Mouse (Mus musculus) retina, postnatal 1 day (tissue): ENCODE measurements at regions not wholly inside any gene's neighbourhood (a gene's known extent, or its start where the extent isn't known, plus 50 kb on each side); places are given as distances from the start of the nearest gene placed in this dataset.

Experiments
- DNase-seq: peaks from one replicate; pipeline ENCODE4 v3.0.0-alpha.2; 2012

DNA sequence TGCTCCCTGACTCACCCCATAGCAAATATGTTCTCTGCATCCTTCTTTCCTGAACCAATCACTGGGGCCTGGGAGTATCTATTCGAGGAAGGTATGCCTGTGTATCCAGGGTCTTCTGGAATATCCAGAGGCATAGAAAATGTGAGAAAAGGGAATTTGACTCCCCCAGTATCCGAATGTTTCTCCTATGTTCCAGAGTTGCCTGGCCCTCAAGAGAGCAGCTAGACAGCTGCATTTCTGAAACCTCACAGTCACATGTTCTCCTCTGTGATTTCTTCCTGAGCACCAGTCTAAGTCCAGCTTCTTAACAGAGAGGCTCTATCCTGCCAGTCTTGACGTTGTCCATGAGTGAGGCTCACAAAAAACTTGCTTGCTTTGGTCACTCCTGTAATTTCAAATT lies 719.9 kb upstream of the Igfbp3 start:
- no peak for DNase-seq

DNA sequence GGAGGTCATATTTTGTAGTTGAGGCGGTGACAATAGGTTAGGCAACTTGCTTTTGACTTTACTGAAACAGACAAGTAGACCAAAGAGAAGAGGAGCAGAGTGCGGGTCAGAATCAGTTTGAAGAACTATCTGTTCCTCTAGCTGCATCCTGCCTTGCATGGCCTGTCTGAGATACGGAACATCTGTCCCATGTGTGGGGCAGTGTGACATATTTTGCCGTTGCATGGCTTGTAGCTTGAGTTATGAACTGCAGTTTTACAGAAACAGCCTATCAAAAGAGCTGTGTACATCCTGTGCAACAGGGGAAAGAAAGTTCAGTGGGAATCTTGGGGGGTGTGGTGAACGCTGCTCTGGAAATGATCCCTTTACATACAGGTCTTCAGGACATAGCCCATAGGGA lies 718.9 kb upstream of the Igfbp3 start:
- DNase-seq: no peak

DNA sequence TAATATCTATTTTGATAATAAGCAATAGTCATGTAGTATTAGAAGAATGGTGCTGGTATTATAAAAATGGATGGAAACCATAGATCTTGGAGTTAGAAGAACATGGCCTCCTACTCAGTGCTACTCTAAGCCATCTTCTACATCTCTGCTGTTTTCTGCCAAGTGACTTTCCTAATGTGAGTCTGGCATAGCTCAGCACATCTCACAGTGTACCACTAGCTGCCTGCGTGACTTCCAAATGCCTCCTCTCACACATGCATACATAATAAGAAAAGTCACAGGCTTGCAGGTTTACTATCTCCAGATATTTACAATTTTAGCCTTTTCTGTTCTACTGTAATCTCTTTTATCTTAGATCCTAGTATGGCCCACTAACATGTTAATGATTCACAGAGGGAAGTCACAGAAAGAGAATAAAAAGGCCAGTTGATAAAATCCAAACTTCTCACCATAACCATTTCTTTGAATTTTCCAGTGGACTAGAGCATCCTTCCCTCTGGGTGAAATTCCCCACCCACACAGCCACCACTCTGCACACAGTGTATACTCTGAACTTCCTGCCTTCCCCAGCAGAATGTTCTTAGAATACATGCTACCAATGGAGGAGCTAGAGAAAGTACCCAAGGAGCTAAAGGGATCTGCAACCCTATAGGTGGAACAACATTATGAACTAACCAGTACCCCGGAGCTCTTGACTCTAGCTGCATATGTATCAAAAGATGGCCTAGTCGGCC lies 717.5 kb upstream of the Igfbp3 start:
- DNase-seq: no peak

DNA sequence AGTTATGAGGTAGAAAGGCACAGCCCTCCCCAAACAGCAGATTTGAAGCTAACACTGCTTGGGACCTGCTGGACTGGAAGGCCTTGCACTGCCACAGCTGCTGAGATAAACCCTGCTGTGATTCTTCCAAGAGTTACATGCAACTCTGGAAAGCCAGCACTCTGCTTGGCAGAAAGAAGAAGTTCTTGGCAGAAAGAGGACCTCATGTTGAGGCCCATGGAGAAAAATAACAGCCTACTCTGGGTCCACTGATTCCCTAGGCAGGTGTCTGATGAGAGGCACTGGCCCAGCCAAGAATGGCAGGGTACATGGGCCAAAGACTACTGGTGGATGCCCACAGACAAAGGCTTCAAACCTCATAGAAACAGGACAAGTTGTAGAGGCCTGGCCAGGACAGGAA lies 714.0 kb upstream of the Igfbp3 start:
- DNase-seq: no peak

DNA sequence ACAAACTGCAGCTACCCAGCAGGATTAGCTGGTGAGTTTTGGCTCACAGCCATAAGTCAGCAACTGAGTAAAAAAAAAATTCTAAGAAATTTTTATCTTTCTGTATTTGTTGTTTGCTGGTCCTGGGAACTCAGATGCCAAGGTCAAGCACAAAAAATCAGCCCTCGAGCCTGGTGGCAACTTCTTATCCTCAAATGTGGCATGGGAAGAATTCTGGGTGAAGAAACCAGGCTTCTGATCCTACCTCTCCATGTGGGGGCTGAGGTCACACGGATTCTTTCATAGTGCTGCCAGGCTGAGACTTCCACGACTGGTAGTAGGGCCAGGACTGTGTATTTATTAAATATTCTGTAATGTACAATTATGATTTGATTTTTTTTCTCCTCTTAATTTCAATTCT lies 698.3 kb upstream of the Igfbp3 start:
- DNase-seq: no peak

DNA sequence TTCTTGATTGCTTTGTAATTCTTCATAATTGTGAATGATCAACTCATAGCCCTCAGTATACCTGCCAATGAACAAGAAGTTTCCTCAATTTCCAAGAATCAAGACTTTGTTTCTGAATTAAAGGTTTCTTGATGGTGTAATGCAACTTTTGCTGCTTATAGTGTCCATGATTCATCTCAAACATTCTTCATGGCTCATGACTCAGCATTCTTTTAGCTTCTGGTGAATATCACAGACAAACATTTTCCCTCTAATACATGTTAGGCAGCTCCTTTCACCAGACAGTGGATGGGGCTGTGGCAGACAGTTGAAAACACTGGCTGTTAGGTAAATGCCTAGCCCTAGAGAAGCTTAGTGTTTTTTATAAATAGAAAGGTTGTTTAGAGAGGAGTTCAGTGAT lies 686.5 kb upstream of the Igfbp3 start:
- DNase-seq: no peak

DNA sequence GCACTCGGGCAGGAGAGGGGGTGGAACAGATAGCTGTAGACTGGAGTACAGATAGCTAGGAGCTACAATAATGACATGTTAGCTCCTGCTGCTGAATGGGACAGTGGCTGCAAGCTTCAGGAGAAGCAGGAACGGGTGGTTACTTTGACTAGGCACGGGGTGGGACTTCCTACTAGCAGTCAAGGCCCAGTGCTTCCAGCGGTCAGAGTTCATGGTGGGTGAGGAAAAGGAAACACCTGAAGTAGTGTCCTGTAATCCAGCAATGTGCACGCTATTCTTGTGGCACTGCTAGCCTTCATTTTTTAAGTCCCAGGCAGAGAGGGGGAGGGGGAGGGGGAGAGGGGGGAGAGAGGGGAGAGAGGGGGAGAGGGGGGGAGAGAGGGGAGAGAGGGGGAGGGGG lies 684.5 kb upstream of the Igfbp3 start:
- DNase-seq: no peak

DNA sequence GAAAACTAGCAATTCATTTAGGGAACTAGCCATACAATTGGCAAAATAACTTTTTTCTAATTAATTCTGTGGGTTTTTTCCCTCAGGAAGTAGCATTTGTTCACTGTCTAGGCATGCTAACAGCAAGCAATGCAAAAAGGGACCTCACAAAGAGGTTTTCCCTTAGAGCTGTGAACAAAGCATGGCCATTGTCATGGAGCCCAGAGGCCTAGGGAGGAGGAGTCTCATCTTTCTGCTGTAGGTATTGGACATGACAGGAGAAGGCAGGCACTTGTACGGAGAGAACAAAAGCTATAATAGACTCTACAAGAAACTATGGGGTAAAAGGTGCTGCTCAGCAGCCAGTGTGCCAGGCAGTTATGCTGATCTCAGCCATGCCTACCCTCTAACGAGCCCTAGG lies 666.8 kb upstream of the Igfbp3 start:
- DNase-seq: peak; percentile 73

DNA sequence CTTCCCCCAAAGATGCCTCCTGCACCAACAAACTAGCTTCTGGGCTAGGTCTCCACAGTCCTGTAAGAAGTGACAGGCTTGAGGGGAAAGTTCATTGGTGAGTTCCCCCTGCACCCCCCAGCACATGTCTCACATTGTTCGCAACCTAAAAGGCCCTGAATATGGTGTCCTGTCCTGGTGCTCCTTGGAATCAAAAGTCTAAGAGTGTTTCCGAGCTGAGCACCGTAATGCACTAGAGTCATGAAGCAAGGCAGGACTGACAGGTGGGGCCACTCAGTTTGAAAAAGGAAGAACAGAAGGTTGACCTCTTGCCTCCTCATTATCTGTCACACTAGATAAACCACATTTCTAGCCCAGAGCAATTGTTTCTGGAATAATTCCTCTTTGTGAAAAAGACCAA lies 650.4 kb upstream of the Igfbp3 start:
- no peak for DNase-seq

DNA sequence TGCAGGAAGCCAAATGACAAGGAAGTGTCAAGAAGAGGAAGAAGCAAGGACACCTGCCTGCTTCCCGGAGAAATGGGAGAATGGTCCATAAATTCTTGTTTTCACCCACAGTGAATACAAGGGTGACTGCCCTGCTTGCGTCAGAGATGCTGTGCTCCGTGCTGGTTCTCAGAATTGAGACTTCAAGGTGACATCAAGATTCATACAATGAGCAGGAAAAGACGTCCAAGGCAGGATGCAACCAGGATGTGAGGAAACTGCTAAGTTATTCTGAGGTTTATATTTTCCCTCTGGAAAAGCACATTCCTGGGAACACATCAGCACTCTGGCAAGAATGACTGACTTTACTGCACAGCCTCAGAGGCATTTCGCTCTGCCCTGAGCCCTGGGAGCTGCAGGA lies 650.0 kb upstream of the Igfbp3 start:
- DNase-seq: no peak

DNA sequence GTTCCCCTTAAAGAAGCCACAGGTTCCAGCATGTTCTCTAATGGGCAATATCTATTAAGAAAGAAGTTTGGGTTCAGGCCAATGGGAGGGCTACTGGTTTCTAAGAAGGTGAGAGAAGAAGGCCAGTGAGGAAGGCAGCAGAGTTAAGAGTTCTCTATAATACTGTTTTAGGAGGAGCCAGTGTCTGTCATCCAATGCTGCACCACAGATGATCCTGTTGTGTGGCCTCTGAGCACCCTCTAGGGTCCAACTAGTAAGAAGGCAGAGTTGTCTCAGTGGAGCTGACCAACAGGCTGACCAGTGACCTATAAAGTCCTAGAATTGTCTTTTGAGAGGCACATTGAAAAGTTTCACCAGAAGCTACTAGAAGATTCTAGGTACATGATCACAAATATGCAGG lies 648.8 kb upstream of the Igfbp3 start:
- no peak for DNase-seq

DNA sequence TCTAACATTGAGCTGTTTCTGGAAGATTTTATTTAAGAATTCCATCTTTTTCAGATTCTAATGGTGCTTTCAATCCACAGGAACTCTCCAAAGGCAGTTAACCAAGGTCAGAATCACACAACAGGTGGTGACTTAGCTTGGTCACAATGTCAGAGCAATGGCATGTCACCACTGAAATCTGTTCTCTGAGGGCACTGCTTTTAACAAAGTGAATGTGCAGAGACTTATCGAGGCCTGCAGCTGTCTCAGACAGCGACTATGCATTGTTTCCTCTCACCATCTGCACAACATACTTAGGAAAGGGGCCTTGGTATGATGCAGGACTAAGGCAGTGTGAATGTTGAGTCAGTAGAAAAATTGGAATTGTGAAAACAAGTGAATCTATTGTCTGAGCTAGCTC lies 638.9 kb upstream of the Igfbp3 start:
- no peak for DNase-seq

DNA sequence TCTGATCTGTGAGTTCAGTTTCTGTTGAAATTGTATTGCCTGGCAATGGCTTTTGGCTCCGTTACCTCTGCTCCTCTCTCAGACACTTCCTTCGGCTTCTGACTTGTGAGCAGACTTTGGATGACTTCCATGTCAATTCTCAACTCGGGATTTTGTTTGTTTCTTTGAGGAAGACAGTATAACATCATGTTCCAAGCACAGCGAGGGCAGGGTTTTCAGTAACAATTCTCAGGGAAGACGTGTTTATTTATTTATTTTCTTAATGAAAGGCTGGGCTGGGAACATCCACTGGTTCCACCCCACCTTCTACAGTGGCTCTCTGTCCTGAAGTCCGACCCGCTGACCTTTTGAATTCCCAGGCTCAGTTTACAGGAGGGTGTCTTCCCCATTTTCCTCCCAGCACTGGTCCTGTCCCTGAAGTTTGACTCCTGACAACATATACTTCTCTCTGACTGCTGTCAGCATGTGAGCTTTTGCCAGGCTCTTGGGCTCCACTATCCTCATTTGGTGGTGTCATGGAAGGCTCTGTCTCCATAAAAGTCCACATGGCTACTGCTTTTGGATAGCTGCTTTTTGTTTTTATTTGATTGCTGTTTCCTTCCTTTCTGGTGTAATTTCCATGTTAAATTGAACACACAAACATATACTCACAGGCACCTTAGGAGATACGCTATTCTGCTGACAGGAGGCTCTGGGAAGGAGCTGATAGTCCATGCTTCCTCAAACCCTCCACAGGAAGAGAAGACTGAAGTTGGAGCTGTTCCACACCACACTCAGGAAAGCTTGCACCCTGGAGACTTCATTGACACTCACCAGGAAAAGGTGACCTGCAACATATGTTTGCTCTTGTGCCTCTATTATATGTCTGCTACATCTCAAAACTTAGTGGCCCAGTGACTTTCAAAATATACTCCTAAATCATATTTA lies 624.9 kb upstream of the Igfbp3 start:
- no peak for DNase-seq

DNA sequence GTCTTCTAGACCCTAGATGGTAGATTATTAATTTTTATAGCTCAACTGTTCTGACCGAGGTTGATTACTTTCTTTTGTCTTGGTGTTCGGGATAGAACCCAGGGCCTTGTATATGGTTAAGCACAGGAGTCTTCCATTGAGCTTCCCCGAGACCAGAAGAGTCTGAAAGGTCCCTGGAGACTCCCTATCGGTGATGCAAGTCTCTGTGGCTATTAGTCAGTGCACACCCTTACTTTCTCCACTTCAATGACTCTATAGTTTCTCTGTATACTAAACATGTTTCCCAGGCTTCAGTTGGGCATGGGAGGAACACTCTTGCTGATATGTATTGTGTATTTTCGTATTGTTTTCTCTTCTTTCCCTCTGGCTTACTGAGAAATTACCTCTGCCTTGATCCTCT lies 623.8 kb upstream of the Igfbp3 start:
- no peak for DNase-seq

DNA sequence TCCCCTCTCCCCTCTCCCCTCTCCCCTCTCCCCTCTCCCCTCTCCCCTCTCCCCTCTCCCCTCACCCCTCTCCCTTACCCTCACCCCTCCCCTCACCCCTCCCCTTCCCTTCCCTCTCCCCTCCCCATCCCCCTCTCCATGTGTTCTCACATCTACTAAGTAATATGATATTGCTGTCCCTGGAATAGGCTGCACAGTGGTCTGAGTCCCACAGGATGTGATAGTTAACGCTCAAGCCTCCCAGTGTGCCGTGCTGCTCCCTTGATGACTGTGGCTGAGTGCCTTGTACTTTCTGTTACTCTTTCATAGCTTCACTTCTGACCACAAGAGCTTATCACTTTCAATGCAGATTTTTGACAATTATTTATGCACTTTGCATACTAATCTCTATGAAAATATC lies 620.4 kb upstream of the Igfbp3 start:
- no peak for DNase-seq

DNA sequence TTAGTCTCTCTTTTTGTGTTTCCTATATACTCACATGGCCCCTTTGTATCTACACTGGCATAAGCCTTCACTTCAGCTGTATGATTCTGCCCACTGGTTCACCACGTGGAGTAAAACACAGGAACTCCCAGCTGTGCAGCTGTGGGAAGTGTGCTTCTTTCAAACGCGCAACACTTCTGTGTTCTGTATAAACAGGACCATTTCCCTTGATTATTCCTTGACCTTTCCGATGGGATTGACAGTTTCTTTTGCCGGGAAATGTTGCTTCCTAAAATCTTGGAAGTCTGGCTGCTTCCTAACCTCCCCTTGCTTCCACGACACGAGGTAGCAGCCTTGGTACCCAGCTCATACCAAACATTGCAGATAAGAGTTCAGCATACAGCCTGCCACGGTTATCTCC lies 618.7 kb upstream of the Igfbp3 start:
- no peak for DNase-seq

DNA sequence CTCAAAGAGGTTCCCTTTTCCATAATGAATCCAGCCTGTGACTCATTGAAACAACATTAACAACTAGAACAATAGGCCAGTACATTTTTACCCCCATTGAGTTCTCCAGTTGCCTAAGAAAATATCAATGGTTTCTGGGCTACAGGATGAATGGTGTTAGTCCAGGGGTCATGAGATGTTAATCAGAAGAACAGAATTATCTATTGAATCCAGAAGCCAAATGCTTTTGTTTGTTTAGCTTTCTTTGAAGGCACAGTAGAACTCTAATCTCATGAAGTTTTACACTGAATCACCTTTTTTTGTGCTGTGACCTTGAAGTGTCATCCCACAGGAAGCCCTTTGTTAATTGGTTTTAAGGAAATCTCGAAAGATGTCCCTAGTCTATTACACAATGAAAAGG lies 616.0 kb upstream of the Igfbp3 start:
- no peak for DNase-seq

DNA sequence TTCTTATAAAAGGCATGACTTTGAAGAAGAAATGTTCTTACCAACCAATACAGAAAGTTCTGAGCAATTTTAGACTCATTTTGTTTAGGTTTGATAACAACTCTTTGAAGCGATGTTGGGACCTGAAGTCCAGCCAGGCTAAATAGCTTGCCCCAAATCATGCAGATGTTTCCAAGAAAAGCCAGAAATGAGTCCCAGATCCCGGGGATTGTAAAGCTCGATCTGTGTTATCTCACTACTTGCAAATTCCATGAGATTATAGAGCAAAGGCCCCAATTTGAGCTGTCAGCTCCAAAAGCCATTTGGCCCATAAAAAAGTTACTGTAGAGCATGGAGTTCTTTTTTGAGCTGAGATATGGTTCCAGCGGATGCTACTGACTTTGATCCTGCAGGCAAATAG lies 614.3 kb upstream of the Igfbp3 start:
- DNase-seq: no peak

DNA sequence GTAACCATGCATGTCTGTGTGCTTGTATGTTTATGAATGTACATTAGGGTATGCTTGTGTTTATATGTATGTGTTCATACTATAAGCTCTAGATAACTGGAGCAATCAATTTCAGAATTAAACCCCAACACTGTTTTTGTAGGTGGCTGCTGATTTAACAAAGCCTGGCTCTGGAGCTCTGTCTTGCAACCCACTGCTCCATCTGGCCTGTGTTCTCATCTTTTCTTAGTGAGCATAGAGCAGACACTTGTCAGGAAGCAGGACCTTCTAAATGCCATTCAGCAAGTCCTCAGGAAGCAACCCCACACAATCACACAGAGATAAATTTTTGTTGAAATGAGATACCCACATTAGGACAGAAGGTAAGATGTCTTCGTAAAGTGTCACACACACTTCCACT lies 613.7 kb upstream of the Igfbp3 start:
- no peak for DNase-seq

DNA sequence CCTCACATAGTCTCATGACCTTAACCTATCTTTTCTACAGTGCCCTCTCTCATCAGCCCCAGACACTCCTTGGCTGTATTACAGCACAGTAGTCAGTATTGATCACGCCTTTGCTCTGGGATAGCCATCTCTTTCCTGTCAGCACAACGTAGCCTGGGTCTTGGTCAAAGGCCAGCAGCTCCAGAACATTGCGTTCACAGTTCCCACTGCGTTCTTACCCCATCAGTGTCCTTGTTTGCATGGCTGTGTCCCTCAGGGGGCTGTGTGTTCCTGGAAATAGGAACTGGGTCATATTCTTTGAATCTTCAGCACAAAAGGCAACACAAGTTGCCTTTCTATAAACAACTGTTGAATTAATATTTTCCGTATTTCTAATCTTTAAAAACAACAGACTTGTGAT lies 602.0 kb upstream of the Igfbp3 start:
- DNase-seq: no peak

DNA sequence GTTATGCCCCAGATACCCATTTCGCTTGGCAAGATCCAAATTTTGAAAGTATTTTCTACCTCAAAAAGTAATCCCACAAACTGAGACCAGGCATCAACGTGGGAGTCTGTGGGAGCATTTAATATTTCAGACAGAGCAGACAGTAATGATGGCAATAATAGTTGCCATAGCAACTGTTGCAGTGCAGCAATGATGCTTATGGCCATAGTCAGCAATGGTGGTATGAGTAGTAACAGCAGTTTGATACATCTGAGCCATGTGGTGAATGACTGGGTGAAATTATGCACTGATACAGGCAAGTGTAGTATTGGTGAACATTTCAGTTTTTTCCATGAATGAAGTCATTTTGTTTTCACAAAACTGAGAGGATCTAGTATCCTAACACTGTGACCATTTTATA lies 600.8 kb upstream of the Igfbp3 start:
- DNase-seq: no peak

DNA sequence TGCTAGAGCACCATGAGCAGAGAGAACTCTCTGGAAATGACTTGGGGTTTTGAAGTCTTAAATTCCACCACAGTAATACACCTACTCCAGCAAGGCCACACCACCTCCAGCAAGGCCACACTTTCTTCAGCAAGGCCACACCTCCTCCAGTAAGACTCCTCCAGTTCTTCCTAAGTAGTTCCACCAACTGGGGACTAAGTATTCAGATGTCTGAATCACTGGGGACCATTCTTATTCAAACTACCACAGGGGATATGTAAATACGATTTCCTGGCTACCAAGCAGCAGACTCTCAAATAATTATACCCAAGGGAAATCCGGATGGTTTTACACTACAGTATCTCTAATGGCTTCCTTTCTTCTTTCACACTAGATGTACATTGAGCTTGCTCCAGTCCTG lies 598.7 kb upstream of the Igfbp3 start:
- DNase-seq: no peak

DNA sequence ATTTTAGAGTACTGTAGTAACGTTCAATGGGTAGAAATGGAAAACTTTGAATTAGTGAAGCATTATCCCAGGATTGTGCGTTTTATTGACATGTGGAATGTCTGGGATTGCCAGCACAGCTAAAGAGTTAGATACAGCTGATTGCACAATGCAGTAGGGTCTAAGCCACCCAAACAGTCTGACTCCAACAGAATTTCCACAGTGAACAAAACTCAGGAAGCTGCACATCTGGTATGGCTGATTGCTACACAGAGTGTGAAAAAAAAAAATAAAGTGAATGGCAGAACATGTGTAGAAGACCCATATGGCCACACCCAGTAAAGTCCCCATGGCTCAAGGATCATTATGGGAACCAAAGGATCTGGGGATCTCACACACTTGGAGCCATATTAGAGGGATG lies 596.0 kb upstream of the Igfbp3 start:
- no peak for DNase-seq

DNA sequence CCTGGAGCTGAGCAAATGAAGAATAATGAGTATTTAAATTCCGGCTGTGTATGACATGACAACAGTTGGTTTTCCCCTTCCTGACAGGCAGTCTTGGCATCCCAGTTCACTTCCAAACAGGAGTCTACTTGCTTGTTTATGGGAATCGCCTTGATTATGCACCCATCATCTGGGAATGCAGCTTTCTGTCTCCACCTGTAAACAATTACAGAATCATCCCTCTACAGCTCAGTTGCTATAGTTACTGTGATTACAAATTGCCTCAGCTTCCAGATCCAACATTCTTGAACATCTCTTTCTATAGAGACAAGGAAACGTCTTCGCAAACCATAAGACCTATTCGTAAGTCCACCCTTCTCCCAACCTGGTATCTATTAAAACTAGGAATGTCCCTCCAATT lies 582.6 kb upstream of the Igfbp3 start:
- DNase-seq: no peak

DNA sequence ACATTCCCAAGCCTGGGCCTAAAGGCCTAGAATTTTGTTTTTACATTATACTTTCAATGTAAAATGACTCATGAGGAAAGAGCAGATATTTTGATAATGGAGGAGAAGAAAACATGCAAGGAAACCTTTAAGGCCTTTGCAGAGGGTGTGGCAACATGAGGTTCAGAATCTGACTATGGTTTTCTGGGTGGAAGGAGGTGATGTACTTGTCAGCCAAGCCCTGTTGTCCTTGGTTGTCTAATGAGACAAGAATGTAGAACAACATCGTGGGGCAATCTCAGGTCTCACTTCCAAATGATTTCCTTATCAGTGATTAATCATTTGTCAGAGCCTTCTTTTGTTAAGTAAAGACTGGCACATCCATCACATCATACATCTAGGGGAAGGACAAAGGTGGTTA lies 580.5 kb upstream of the Igfbp3 start:
- no peak for DNase-seq
